Mouse (Mus musculus) heart, adult 2 months (tissue): ENCODE data around the gene 4931406C07Rik. TPM values are rescaled to one million over a fixed set of nuclear protein-coding genes. Genes with fewer than 3 reads are reported as not detected.

Experiments used
- DNase-seq, 2 experiments: peaks; one replicate each; pipeline ENCODE4 v3.0.0; 2021
- H3K27ac ChIP-seq: fragments of 200-600 bp; 2 replicates; pipeline ENCODE4 v1.8.1; 2022
- H3K27me3 ChIP-seq: fragments of 200-500 bp; 2 replicates; pipeline ENCODE4 v1.6.1; 2012; ENCODE audit warnings: mild to moderate bottlenecking, low read length, inconsistent platforms, mixed read lengths; ENCODE audit not compliant: control insufficient read depth, insufficient read depth
- H3K36me3 ChIP-seq: fragments of 200-500 bp; 2 replicates; pipeline ENCODE4 v1.6.1; 2012; ENCODE audit warnings: low read length, inconsistent platforms; ENCODE audit not compliant: control insufficient read depth, insufficient read depth
- H3K4me1 ChIP-seq: fragments of 200-500 bp; 2 replicates; pipeline ENCODE4 v1.6.1; 2011; ENCODE audit warnings: low read length; ENCODE audit not compliant: control insufficient read depth, insufficient read depth
- H3K4me3 ChIP-seq: fragments of 200-600 bp; 2 replicates; pipeline ENCODE4 v1.8.1; 2022
- H3K79me2 ChIP-seq: fragments of 200-500 bp; replicated peaks from 2 replicates; pipeline ENCODE4 v1.6.1; 2012; ENCODE audit warnings: mild to moderate bottlenecking, inconsistent platforms, low read length, moderate library complexity, mixed read lengths; ENCODE audit not compliant: control insufficient read depth, insufficient read depth
- H3K9ac ChIP-seq: fragments of 200-500 bp; 2 replicates; pipeline ENCODE4 v1.6.1; 2012; ENCODE audit warnings: low read depth, mild to moderate bottlenecking, control low read depth, inconsistent platforms, low read length, mixed read lengths
- CTCF ChIP-seq: fragments of 200-600 bp; IDR thresholded peaks from 2 replicates; pipeline ENCODE4 v1.8.1; 2022; ENCODE audit warnings: antibody characterized with exemption, mild to moderate bottlenecking, moderate library complexity
- EP300 ChIP-seq: fragments of 200-500 bp; IDR thresholded peaks from 2 replicates; pipeline ENCODE4 v1.6.1; 2011; ENCODE audit warnings: low read depth, low read length, control low read depth; ENCODE audit not compliant: insufficient read depth
- POLR2A ChIP-seq: fragments of 200-500 bp; IDR thresholded peaks from 2 replicates; pipeline ENCODE4 v1.6.1; 2011; ENCODE audit warnings: mild to moderate bottlenecking, low read depth, low read length, control low read depth; ENCODE audit not compliant: insufficient read depth
- WGBS: fragments of 180-500 bp; shearing (Covaris S2); methylation state at CpG from one replicate; pipeline ENCODE4 v1.1.7; 2018; 5-methylcytosine and 5-hydroxymethylcytosine counted together
- intact Hi-C: fragments of 180-260 bp; cut with DNase I; formaldehyde crosslinking; loops from one replicate; pipeline ENCODE4 v1.15.1; 2025
- polyA plus RNA-seq: library from polyadenylated mRNA; depleted of rRNA; stranded (reverse); fragments of >200 nt; gene quantifications from 2 replicates; pipeline ENCODE4 v1.2.3, GENCODE M21; 2012
- total RNA-seq, 2 experiments: library from RNA; stranded (reverse); gene quantifications; 2 replicates each; pipeline ENCODE4 v1.2.3; 2021

Gene 4931406C07Rik
- total and polyA plus RNA-seq, 3 experiments, result 4.9 to 8.1 (median 5.7) TPM

- intact Hi-C loops, result no loop called here
- TF ChIP-seq POLR2A (no peak), EP300 (no peak), CTCF (no peak)
- Histone ChIP-seq H3K27me3 (peaks cover 2% of the 10 kb centered on the region; the same call in 1 of the 2 replicates), H3K79me2 (no peaks in the 10 kb centered on the region), H3K4me3 (no peak overlapping the region), H3K9ac (no peak overlapping the region), H3K4me1 (peaks cover 4% of the 10 kb centered on the region), H3K27ac (no peak overlapping the region), H3K36me3 (no peaks in the 10 kb centered on the region)
- 87% methylated on average over 1 of the region's 1 CpGs for WGBS
- peak in 1 of 2 experiments; percentile 2 for DNase-seq
Observed at GRCm38 (mm10) chr9:15242130-15242529, 64.1 kb downstream of the 4931406C07Rik start.

- TF ChIP-seq POLR2A (no peak), CTCF (peak; percentile 63), EP300 (no peak)
- Histone ChIP-seq H3K79me2 (no peaks in the 10 kb centered on the region), H3K9ac (no peak overlapping the region), H3K4me1 (peaks cover 4% of the 10 kb centered on the region), H3K27me3 (peaks cover 2% of the 10 kb centered on the region; the same call in 1 of the 2 replicates), H3K4me3 (no peak overlapping the region), H3K27ac (no peak overlapping the region), H3K36me3 (no peaks in the 10 kb centered on the region)
- 45% methylated on average over 9 of the region's 9 CpGs for WGBS
- DNase-seq, result peak; percentile 31 to 43
- intact Hi-C loops, result no loop called here
Observed at GRCm38 (mm10) chr9:15241596-15241939, 64.7 kb downstream of the 4931406C07Rik start.

- H3K9ac ChIP-seq, result no peak overlapping the region
- intact Hi-C loops, result no loop called here
- 68% methylated on average over 6 of the region's 6 CpGs for WGBS
- H3K79me2 ChIP-seq, result no peaks in the 10 kb centered on the region
- TF ChIP-seq EP300 (no peak), POLR2A (no peak), CTCF (no peak)
- no peak overlapping the region for H3K27ac ChIP-seq
- no peak for DNase-seq
- no peaks in the 10 kb centered on the region for H3K36me3 ChIP-seq
- H3K4me3 ChIP-seq, result no peak overlapping the region
- H3K27me3 ChIP-seq, result peaks cover 2% of the 10 kb centered on the region; the same call in 1 of the 2 replicates
- peaks cover 4% of the 10 kb centered on the region for H3K4me1 ChIP-seq
Observed at GRCm38 (mm10) chr9:15240863-15241595, 65.2 kb downstream of the 4931406C07Rik start.

- H3K27ac ChIP-seq, result no peak overlapping the region
- TF ChIP-seq POLR2A, result no peak
- TF ChIP-seq EP300, result no peak
- no peak for TF ChIP-seq CTCF
- H3K79me2 ChIP-seq, result no peaks in the 10 kb centered on the region
- WGBS, result 93% methylated on average over 6 of the region's 6 CpGs
- H3K4me3 ChIP-seq, result no peak overlapping the region
- no peak overlapping the region for H3K9ac ChIP-seq
- peaks cover 4% of the 10 kb centered on the region for H3K4me1 ChIP-seq
- intact Hi-C loops, result no loop called here
- DNase-seq, result no peak
- peaks cover 2% of the 10 kb centered on the region; the same call in 1 of the 2 replicates for H3K27me3 ChIP-seq
- H3K36me3 ChIP-seq, result no peaks in the 10 kb centered on the region
Observed at GRCm38 (mm10) chr9:15240006-15240405, 66.2 kb downstream of the 4931406C07Rik start.

- Histone ChIP-seq H3K4me3 (peak within 1 kb of the TSS; percentile 39), H3K27me3 (peaks cover 2% of the 10 kb centered on the region; the same call in 1 of the 2 replicates), H3K27ac (peak within 1 kb of the TSS; percentile 3; the same call in 1 of the 2 replicates), H3K4me1 (peaks cover 4% of the 10 kb centered on the region), H3K79me2 (no peaks in the 10 kb centered on the region), H3K9ac (peak within 1 kb of the TSS; percentile 69), H3K36me3 (no peaks in the 10 kb centered on the region)
- 5% methylated on average over 35 of the region's 35 CpGs for WGBS
- TF ChIP-seq CTCF (no peak), EP300 (no peak), POLR2A (no peak)
- peak; percentile 7 to 32 for DNase-seq
- intact Hi-C loops, result no loop called here
Observed at GRCm38 (mm10) chr9:15239042-15239925, 67.0 kb downstream of the 4931406C07Rik start, which contains the start of gene Vstm5. Gene Vstm5 (plus strand): TSS chr9:15239045.
